Mouse (Mus musculus): ENCODE data around the gene Mrpl38. TPM values are rescaled to one million over a fixed set of nuclear protein-coding genes. Genes with fewer than 3 reads are reported as not detected.

Mrpl38 gene
- polyA plus RNA-seq, 1 experiment from 2014 or later: 102 TPM

DNA sequence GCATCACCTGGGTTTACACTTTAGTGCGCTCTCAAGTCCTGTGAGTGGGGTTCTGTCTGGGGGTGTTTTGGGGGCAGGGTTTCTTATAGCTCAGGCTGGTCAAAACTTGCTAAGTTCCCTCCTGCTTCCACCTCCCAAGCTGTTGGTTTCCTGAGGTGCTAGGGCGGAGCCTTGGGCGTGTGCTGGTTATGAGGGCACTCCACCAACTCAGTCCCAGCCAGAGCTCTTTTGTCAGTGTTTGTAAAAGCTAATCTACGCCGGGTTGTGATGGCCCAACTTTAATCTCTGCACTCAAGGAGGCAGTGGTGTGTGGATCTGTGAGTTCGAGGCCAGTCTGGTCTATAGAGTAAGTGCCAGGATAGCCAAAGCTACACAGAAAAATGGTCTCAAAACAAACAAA lies 54.5 kb downstream of the Mrpl38 start:
- no peak for DNase-seq (ENCODE audit: low spot score)
- no peaks in the 10 kb centered on the region for H3K4me1 ChIP-seq (ENCODE audit: control insufficient read depth, insufficient read depth, low read length)
- H3K27ac ChIP-seq (replicated peaks; ENCODE audit: low read depth, low read length): no peak overlapping the region
- WGBS: 89% methylated on average over 6 of the region's 6 CpGs
- ATAC-seq (replicated peaks; ENCODE audit: insufficient number of reproducible peaks, low FRiP score, low TSS enrichment, low read depth): no peak
- no peak overlapping the region for H3K9ac ChIP-seq (replicated peaks; ENCODE audit: low read length)
- no peaks in the 10 kb centered on the region; the same call in none of the 2 replicates for H3K36me3 ChIP-seq (replicated peaks; ENCODE audit: control insufficient read depth, insufficient read depth, low read depth, low read length)
- H3K4me3 ChIP-seq (ENCODE audit: low read depth, low read length): no peak overlapping the region
- no peak overlapping the region for H3K4me2 ChIP-seq (ENCODE audit: low read depth, low read length)
- H3K27me3 ChIP-seq (ENCODE audit: control insufficient read depth, insufficient read depth, low read length): no peaks in the 10 kb centered on the region
- no peaks in the 10 kb centered on the region for H3K9me3 ChIP-seq (replicated peaks; ENCODE audit: control insufficient read depth, low read length)

DNA sequence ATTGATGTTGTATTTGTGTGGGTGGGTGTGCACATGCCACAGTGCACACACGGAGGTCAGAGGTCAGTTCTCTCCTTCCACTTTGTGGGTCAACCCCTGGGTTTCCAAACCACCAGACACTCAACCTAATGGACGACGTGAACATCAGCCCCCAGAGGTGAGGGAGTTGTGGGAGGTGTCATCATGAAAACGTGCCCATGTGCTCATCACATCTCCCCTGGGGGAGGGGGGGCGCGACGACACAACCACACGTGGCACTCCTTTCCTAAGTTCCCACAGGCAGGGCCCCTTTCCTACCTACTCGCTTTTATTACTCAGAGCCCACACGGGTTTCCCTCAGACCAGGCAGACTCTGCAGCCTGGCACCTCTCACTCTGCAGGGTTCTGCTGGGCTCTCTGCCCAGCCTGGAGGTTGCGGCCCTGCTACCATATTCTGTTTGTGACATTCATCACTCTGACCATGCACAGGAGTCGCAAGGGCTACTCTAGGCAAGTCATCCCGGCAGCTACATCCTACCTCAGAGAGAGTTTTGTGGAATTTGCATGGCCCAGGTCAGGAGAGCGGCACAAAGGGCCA lies 55.5 kb downstream of the Mrpl38 start:
- 86% methylated on average over 14 of the region's 14 CpGs for WGBS
- Histone ChIP-seq H3K4me3 (ENCODE audit: low read depth, low read length) (no peak overlapping the region), H3K9ac (replicated peaks; ENCODE audit: low read length) (no peak overlapping the region; the same call in 1 of the 2 replicates), H3K4me2 (ENCODE audit: low read depth, low read length) (no peak overlapping the region), H3K27me3 (ENCODE audit: control insufficient read depth, insufficient read depth, low read length) (no peaks in the 10 kb centered on the region), H3K9me3 (replicated peaks; ENCODE audit: control insufficient read depth, low read length) (no peaks in the 10 kb centered on the region), H3K4me1 (ENCODE audit: control insufficient read depth, insufficient read depth, low read length) (no peaks in the 10 kb centered on the region), H3K27ac (replicated peaks; ENCODE audit: low read depth, low read length) (no peak overlapping the region), H3K36me3 (replicated peaks; ENCODE audit: control insufficient read depth, insufficient read depth, low read depth, low read length) (no peaks in the 10 kb centered on the region; the same call in none of the 2 replicates)
- ATAC-seq (replicated peaks; ENCODE audit: insufficient number of reproducible peaks, low FRiP score, low TSS enrichment, low read depth): no peak
- DNase-seq (ENCODE audit: low spot score): no peak

Other genes with a start within 250 kb of the Mrpl38 start
- gene Smim5, start 238.9 kb downstream of the Mrpl38 start, polyA plus RNA-seq (2014; fragmentation: Nextera tagmentation; extraction: Ambion mirVana): 1.1 and 1.4 TPM in 2 replicates
- gene Smim6, start 226.9 kb downstream of the Mrpl38 start, polyA plus RNA-seq (2014; fragmentation: Nextera tagmentation; extraction: Ambion mirVana): 0.21 TPM in 1 of 2 replicates, not detected in the other
- 49.8 and 59.4 TPM in 2 replicates for gene Sap30bp, start 205.6 kb downstream of the Mrpl38 start, polyA plus RNA-seq (2014; fragmentation: Nextera tagmentation; extraction: Ambion mirVana)
- 14.2 and 15.3 TPM in 2 replicates for gene Recql5, start 205.4 kb downstream of the Mrpl38 start, polyA plus RNA-seq (2014; fragmentation: Nextera tagmentation; extraction: Ambion mirVana)
- gene Itgb4, start 164.2 kb downstream of the Mrpl38 start, polyA plus RNA-seq (2014; fragmentation: Nextera tagmentation; extraction: Ambion mirVana): 0.83 and 0.85 TPM in 2 replicates
- 113 and 125 TPM in 2 replicates for gene Galk1, start 126.1 kb downstream of the Mrpl38 start, polyA plus RNA-seq (2014; fragmentation: Nextera tagmentation; extraction: Ambion mirVana)
- 2,457 and 2,634 TPM in 2 replicates for gene H3f3b, start 110.9 kb downstream of the Mrpl38 start, polyA plus RNA-seq (2014; fragmentation: Nextera tagmentation; extraction: Ambion mirVana)
- 21.2 and 21.7 TPM in 2 replicates for gene Unk, start 108.5 kb downstream of the Mrpl38 start, polyA plus RNA-seq (2014; fragmentation: Nextera tagmentation; extraction: Ambion mirVana)
- 0.71 and 1.2 TPM in 2 replicates for gene Unc13d, start 60.9 kb downstream of the Mrpl38 start, polyA plus RNA-seq (2014; fragmentation: Nextera tagmentation; extraction: Ambion mirVana)
- gene Wbp2, start 51.9 kb downstream of the Mrpl38 start, polyA plus RNA-seq (2014; fragmentation: Nextera tagmentation; extraction: Ambion mirVana): 47.0 and 49.6 TPM in 2 replicates
- gene Trim47, start 11.7 kb downstream of the Mrpl38 start, polyA plus RNA-seq (2014; fragmentation: Nextera tagmentation; extraction: Ambion mirVana): 3.4 and 4.5 TPM in 2 replicates
- 1.2 and 1.8 TPM in 2 replicates for gene Trim65, start 7.7 kb downstream of the Mrpl38 start, polyA plus RNA-seq (2014; fragmentation: Nextera tagmentation; extraction: Ambion mirVana)
- gene Fbf1, start 29.3 kb upstream of the Mrpl38 start, polyA plus RNA-seq (2014; fragmentation: Nextera tagmentation; extraction: Ambion mirVana): 20.3 and 25.9 TPM in 2 replicates
- 54.7 and 59.2 TPM in 2 replicates for gene Ten1, start 60.0 kb upstream of the Mrpl38 start, polyA plus RNA-seq (2014; fragmentation: Nextera tagmentation; extraction: Ambion mirVana)
- 22.1 and 22.4 TPM in 2 replicates for gene Acox1, start 60.2 kb upstream of the Mrpl38 start, polyA plus RNA-seq (2014; fragmentation: Nextera tagmentation; extraction: Ambion mirVana)
- 0.73 and 0.88 TPM in 2 replicates for gene Evpl, start 99.2 kb upstream of the Mrpl38 start, polyA plus RNA-seq (2014; fragmentation: Nextera tagmentation; extraction: Ambion mirVana)
- gene Srp68, start 135.3 kb upstream of the Mrpl38 start, polyA plus RNA-seq (2014; fragmentation: Nextera tagmentation; extraction: Ambion mirVana): 78.7 and 80.5 TPM in 2 replicates
- gene Galr2, start 142.1 kb upstream of the Mrpl38 start, polyA plus RNA-seq (2014; fragmentation: Nextera tagmentation; extraction: Ambion mirVana): 0.11 and 0.52 TPM in 2 replicates
- 64.1 and 64.2 TPM in 2 replicates for gene Exoc7, start 168.4 kb upstream of the Mrpl38 start, polyA plus RNA-seq (2014; fragmentation: Nextera tagmentation; extraction: Ambion mirVana)
- 0.43 and 0.79 TPM in 2 replicates for gene Foxj1, start 196.5 kb upstream of the Mrpl38 start, polyA plus RNA-seq (2014; fragmentation: Nextera tagmentation; extraction: Ambion mirVana)

Measured in embryonic facial prominence, embryonic 11.5 days (tissue).